Mouse (Mus musculus) R1 (cell line): ENCODE data around the gene Pmf1.
"Not testable (repeated sequence)": the region's sequence is repeated elsewhere in the genome, so short reads cannot be mapped to it uniquely, and the experiment has no call there.

ENCODE experiments used
- DNase-seq: peaks from one replicate; pipeline ENCODE4 v3.0.0-alpha.2; 2018; ENCODE audit warnings: low read depth, low spot score

Pmf1 gene

GRCm38 (mm10) chr3:88395742-88396141 is 14.4 kb downstream of the Pmf1 start:
- DNase-seq: no peak

GRCm38 (mm10) chr3:88395288-88395687 is 14.8 kb downstream of the Pmf1 start:
- no peak for DNase-seq

GRCm38 (mm10) chr3:88393776-88394375 is 16.3 kb downstream of the Pmf1 start:
- peak; percentile 46 for DNase-seq

- DNase-seq: no peak
Observed at GRCm38 (mm10) chr3:88384364-88384763, 25.8 kb downstream of the Pmf1 start, which contains the start of gene Bglap. Bglap (minus strand) TSS chr3:88384464.

GRCm38 (mm10) chr3:88382383-88382782 is 27.7 kb downstream of the Pmf1 start:
- DNase-seq: not testable (repeated sequence)

- peak; percentile 70 for DNase-seq
Observed at GRCm38 (mm10) chr3:88381389-88382315, 28.5 kb downstream of the Pmf1 start.

- DNase-seq: not testable (repeated sequence)
Observed at GRCm38 (mm10) chr3:88378599-88378998, 31.5 kb downstream of the Pmf1 start, which contains the start of gene Bglap2. Bglap2 (minus strand) TSS chr3:88378699.

- not testable (repeated sequence) for DNase-seq
Observed at GRCm38 (mm10) chr3:88376644-88377043, 33.5 kb downstream of the Pmf1 start.

GRCm38 (mm10) chr3:88375750-88376626 is 34.1 kb downstream of the Pmf1 start:
- DNase-seq: peak; percentile 71

GRCm38 (mm10) chr3:88372643-88373042 is 37.5 kb downstream of the Pmf1 start, which contains the start of gene Bglap3:
Bglap3 (minus strand) TSS chr3:88372743.
- peak; percentile 47 for DNase-seq

- DNase-seq: not testable (repeated sequence)
Observed at GRCm38 (mm10) chr3:88368511-88368910, 41.6 kb downstream of the Pmf1 start.

GRCm38 (mm10) chr3:88367517-88367916 is 42.6 kb downstream of the Pmf1 start:
- not testable (repeated sequence) for DNase-seq

- peak; percentile 52 for DNase-seq
Observed at GRCm38 (mm10) chr3:88366830-88367428, 43.2 kb downstream of the Pmf1 start.

GRCm38 (mm10) chr3:88365705-88366361 is 44.3 kb downstream of the Pmf1 start:
- no peak for DNase-seq

- DNase-seq: peak; percentile 90
Observed at GRCm38 (mm10) chr3:88364337-88364736, 45.8 kb downstream of the Pmf1 start, which contains the start of gene Paqr6. Paqr6 (plus strand) TSS chr3:88364584.

GRCm38 (mm10) chr3:88363700-88364099 is 46.4 kb downstream of the Pmf1 start:
- no peak for DNase-seq

GRCm38 (mm10) chr3:88361612-88362313 is 48.4 kb downstream of the Pmf1 start:
- no peak for DNase-seq

- no peak for DNase-seq
Observed at GRCm38 (mm10) chr3:88361096-88361495, 49.0 kb downstream of the Pmf1 start.

GRCm38 (mm10) chr3:88359989-88360388 is 50.1 kb downstream of the Pmf1 start:
- DNase-seq: no peak

- DNase-seq: no peak
Observed at GRCm38 (mm10) chr3:88359584-88359983, 50.5 kb downstream of the Pmf1 start.
